Mouse (Mus musculus) CH12.LX (cell line): ENCODE data around the gene Srgap2. TPM values are rescaled to one million over a fixed set of nuclear protein-coding genes. Genes with fewer than 3 reads are reported as not detected.
"Not testable (repeated sequence)": the region's sequence is repeated elsewhere in the genome, so short reads cannot be mapped to it uniquely, and the experiment has no call there.

Experiments used
- DNase-seq: peaks from one replicate; pipeline ENCODE4 v3.0.0-alpha.2; 2013; ENCODE audit errors: extremely low read depth
- H3K27ac ChIP-seq: 2 replicates; pipeline ENCODE4 v1.5.1; 2012; ENCODE audit warnings: low read depth, mild to moderate bottlenecking, control low read depth, moderate library complexity; ENCODE audit not compliant: insufficient read depth
- H3K27me3 ChIP-seq: replicated peaks from 2 replicates; pipeline ENCODE3; 2012; ENCODE audit warnings: inconsistent platforms
- H3K36me3 ChIP-seq, 2 experiments: replicated peaks in 1 of 2; 2 replicates each; pipeline versions ENCODE3 to v1.6.1; 2012; ENCODE audit warnings: inconsistent platforms in 1 of 2, low read length in 1 of 2, mild to moderate bottlenecking in 1 of 2, mixed read lengths in 1 of 2, moderate library complexity in 1 of 2; ENCODE audit not compliant: control insufficient read depth in 1 of 2, insufficient read depth in 1 of 2
- H3K4me1 ChIP-seq, 2 experiments: 2 replicates each; pipeline ENCODE4 v1.6.1; 2012; ENCODE audit warnings: inconsistent platforms in 1 of 2, moderate library complexity in 1 of 2; ENCODE audit not compliant: insufficient read depth in 2 of 2, control insufficient read depth in 1 of 2
- H3K4me2 ChIP-seq: 2 replicates; pipeline ENCODE4 v1.6.1; 2012; ENCODE audit warnings: low read depth, mild to moderate bottlenecking, control low read depth; ENCODE audit not compliant: poor library complexity, insufficient read depth, severe bottlenecking
- H3K4me3 ChIP-seq, 3 experiments: fragments of 150-350 bp in 1 of 3; sonication (generic) in 1 of 3; replicated peaks in 1 of 3; 2 replicates each; pipeline versions ENCODE3 to v1.5.1; 2011 to 2012; ENCODE audit warnings: low read depth in 2 of 3, low read length in 2 of 3, mild to moderate bottlenecking in 2 of 3, moderate library complexity in 2 of 3, control low read depth in 1 of 3, improper control_type of control experiment in 1 of 3, inconsistent platforms in 1 of 3, mixed read lengths in 1 of 3; ENCODE audit not compliant: poor library complexity in 1 of 3
- H3K79me2 ChIP-seq: replicated peaks from 2 replicates; pipeline ENCODE4 v1.6.1; 2012; ENCODE audit warnings: mild to moderate bottlenecking, moderate library complexity; ENCODE audit not compliant: control insufficient read depth, poor library complexity, insufficient read depth, severe bottlenecking; ENCODE audit errors: extremely low read depth
- H3K9ac ChIP-seq: 2 replicates; pipeline ENCODE4 v1.6.1; 2012; ENCODE audit warnings: low read depth, mild to moderate bottlenecking, control low read depth, moderate library complexity; ENCODE audit not compliant: insufficient read depth
- H3K9me3 ChIP-seq: replicated peaks from 2 replicates; pipeline ENCODE3; 2012; ENCODE audit warnings: low read length, inconsistent platforms, mixed read lengths
- CTCF ChIP-seq, 2 experiments: IDR thresholded peaks in 1 of 2; conservative IDR thresholded peaks in 1 of 2; 2 replicates each; pipeline ENCODE4 v1.5.1; 2011 to 2012; ENCODE audit warnings: low read depth in 2 of 2, low read length in 2 of 2, improper control_type of control experiment in 1 of 2, inconsistent platforms in 1 of 2, mild to moderate bottlenecking in 1 of 2, moderate library complexity in 1 of 2
- E2F4 ChIP-seq: IDR thresholded peaks from 2 replicates; pipeline ENCODE4 v1.6.1; 2011; ENCODE audit warnings: low read depth, low read length, improper control_type of control experiment; ENCODE audit not compliant: insufficient replicate concordance
- EP300 ChIP-seq: IDR thresholded peaks from 2 replicates; pipeline ENCODE4 v1.6.1; 2011; ENCODE audit warnings: low read length, improper control_type of control experiment
- IRF4 ChIP-seq: IDR thresholded peaks from 2 replicates; pipeline ENCODE4 v1.6.1; 2014; ENCODE audit warnings: low read depth, mild to moderate bottlenecking, inconsistent platforms, low read length, improper control_type of control experiment
- JUND ChIP-seq: conservative IDR thresholded peaks from 2 replicates; pipeline ENCODE4 v1.6.1; 2011; ENCODE audit warnings: low read depth, low read length, improper control_type of control experiment
- KAT2A ChIP-seq: IDR thresholded peaks from 2 replicates; pipeline ENCODE4 v1.6.1; 2012; ENCODE audit warnings: low read length, improper control_type of control experiment, inconsistent platforms; ENCODE audit not compliant: insufficient replicate concordance
- MAX ChIP-seq: IDR thresholded peaks from 2 replicates; pipeline ENCODE4 v1.6.1; 2011; ENCODE audit warnings: low read length, improper control_type of control experiment
- MEF2A ChIP-seq: IDR thresholded peaks from 2 replicates; pipeline ENCODE4 v1.6.1; 2014; ENCODE audit warnings: low read depth, mild to moderate bottlenecking, inconsistent platforms, low read length, improper control_type of control experiment, borderline replicate concordance
- MXI1 ChIP-seq: IDR thresholded peaks from 2 replicates; pipeline ENCODE4 v1.6.1; 2011; ENCODE audit warnings: mild to moderate bottlenecking, low read depth, low read length, improper control_type of control experiment
- NELFE ChIP-seq: IDR thresholded peaks from 2 replicates; pipeline ENCODE4 v1.6.1; 2011; ENCODE audit warnings: low read depth, low read length, improper control_type of control experiment
- NRF1 ChIP-seq: IDR thresholded peaks from 2 replicates; pipeline ENCODE4 v1.6.1; 2014; ENCODE audit warnings: low read depth, mild to moderate bottlenecking, inconsistent platforms, low read length, improper control_type of control experiment, moderate library complexity
- POLR2A ChIP-seq: IDR thresholded peaks from 2 replicates; pipeline ENCODE4 v1.6.1; 2011; ENCODE audit warnings: low read depth, mild to moderate bottlenecking, improper control_type of control experiment, low read length
- POLR2AphosphoS2 ChIP-seq: IDR thresholded peaks from 2 replicates; pipeline ENCODE4 v1.6.1; 2011; ENCODE audit warnings: low read depth, low read length, improper control_type of control experiment
- RAD21 ChIP-seq: IDR thresholded peaks from 2 replicates; pipeline ENCODE4 v1.6.1; 2011; ENCODE audit warnings: low read depth, mild to moderate bottlenecking, low read length, improper control_type of control experiment, moderate library complexity
- RCOR1 ChIP-seq: conservative IDR thresholded peaks from 2 replicates; pipeline ENCODE4 v1.6.1; 2012; ENCODE audit warnings: low read depth, mild to moderate bottlenecking, inconsistent platforms, low read length, improper control_type of control experiment
- SMC3 ChIP-seq: IDR thresholded peaks from 2 replicates; pipeline ENCODE4 v1.6.1; 2011; ENCODE audit warnings: low read depth, low read length, improper control_type of control experiment
- TBP ChIP-seq: conservative IDR thresholded peaks from 2 replicates; pipeline ENCODE4 v1.6.1; 2011; ENCODE audit warnings: low read depth, low read length, improper control_type of control experiment
- TCF12 ChIP-seq: IDR thresholded peaks from 2 replicates; pipeline ENCODE4 v1.6.1; 2014; ENCODE audit warnings: low read depth, mild to moderate bottlenecking, inconsistent platforms, low read length, improper control_type of control experiment
- UBTF ChIP-seq: IDR thresholded peaks from 2 replicates; pipeline ENCODE4 v1.6.1; 2012; ENCODE audit warnings: low read depth, mild to moderate bottlenecking, inconsistent platforms, low read length, improper control_type of control experiment, moderate library complexity
- ZMIZ1 ChIP-seq: IDR thresholded peaks from 2 replicates; pipeline ENCODE4 v1.6.1; 2012; ENCODE audit warnings: low read depth, mild to moderate bottlenecking, inconsistent platforms, low read length, improper control_type of control experiment
- ZNF384 ChIP-seq: IDR thresholded peaks from 2 replicates; pipeline ENCODE4 v1.6.1; 2012; ENCODE audit warnings: low read depth, low read length, improper control_type of control experiment, inconsistent platforms
- dilution Hi-C: fragments of 300-500 bp; cut with MboI; formaldehyde crosslinking; loops from 2 replicates; pipeline ENCODE4 v1.14.3; 2020; ENCODE audit warnings: low sequenced_read_pairs; ENCODE audit not compliant: extremely low pct_unique_long_range_greater_than_20kb, extremely low pct_ligation_motif_present
- in situ Hi-C: fragments of 300-500 bp; cut with MboI; formaldehyde crosslinking; loops from 3 replicates; pipeline ENCODE4 v1.14.3; 2019; ENCODE audit warnings: low sequenced_read_pairs, low pct_ligation_motif_present, low pct_unique_long_range_greater_than_20kb, mixed read lengths
- polyA plus RNA-seq: library from polyadenylated mRNA; unstranded; fragments of >175 nt; gene quantifications from 2 replicates; pipeline ENCODE4 v1.2.1, GENCODE M21; 2012; ENCODE audit warnings: low read depth; ENCODE audit not compliant: insufficient read length
- total RNA-seq, 2 experiments: library from RNA; depleted of rRNA; stranded (reverse); fragments of 300-350 nt in 1 of 2; fragments of >200 nt in 1 of 2; gene quantifications; 2 replicates each; pipeline ENCODE4 v1.2.3; 2012 to 2014

The Srgap2 gene
- total and polyA plus RNA-seq, 3 experiments: 9.7 to 28.1 (median 26.8) TPM

GRCm38 (mm10) chr1:131566056-131566455 is 38.9 kb upstream of the Srgap2 start:
- in situ Hi-C loops, dilution Hi-C loops, H3K9me3 ChIP-seq, H3K36me3 ChIP-seq, H3K27ac ChIP-seq, H3K4me3 ChIP-seq, H3K79me2 ChIP-seq, H3K27me3 ChIP-seq: not testable (repeated sequence)
- Histone ChIP-seq H3K4me2 (peak overlapping the region; percentile 47; the same call in 1 of the 2 replicates), H3K4me1 (peaks cover 18 to 31% of the 10 kb centered on the region in 2 experiments; a peak in 3 of 4 replicates), H3K9ac (peak overlapping the region; percentile 24; the same call in 1 of the 2 replicates)
- DNase-seq: peak; percentile 77
- TF ChIP-seq CTCF (conservative IDR thresholded peaks at IDR 0.05 in 1 of 2, IDR thresholded peaks at IDR 0.05 in 1 of 2; ENCODE audit: low read depth in 2 of 2, low read length in 2 of 2) (peak; percentile 5 to 58; a peak in 2 of 4 replicates), E2F4 (peak; percentile 96), NRF1 (peak; percentile 75), SMC3 (peak; percentile 27), TBP (peak; percentile 90), RAD21 (peak; percentile 45), POLR2A (peak; percentile 48)

DNA sequence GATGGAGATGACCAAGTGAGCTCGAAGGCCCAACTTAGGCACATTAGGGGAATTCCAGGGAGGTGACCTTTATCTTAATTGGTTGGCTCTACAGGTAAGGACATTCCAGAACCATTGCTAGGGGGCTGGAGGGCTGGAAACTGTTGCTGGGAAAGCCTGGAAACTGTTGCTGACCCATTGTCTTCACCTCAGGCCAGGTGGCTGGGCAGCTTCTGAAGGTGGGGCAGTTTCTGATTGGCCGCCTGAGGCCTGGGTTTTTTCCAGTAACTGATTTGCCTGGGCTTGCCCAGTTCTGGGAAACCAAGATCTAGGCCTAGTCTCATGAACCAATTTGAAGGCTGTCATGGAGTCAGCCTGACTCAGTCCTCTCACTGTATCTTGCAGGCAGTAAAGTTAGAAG is 34.9 kb upstream of the Srgap2 start:
- Histone ChIP-seq H3K27ac (no peak overlapping the region; the same call in 1 of the 2 replicates), H3K79me2 (no peaks in the 10 kb centered on the region), H3K9ac (no peak overlapping the region), H3K36me3 (no peaks in the 10 kb centered on the region), H3K9me3 (no peaks in the 10 kb centered on the region), H3K4me1 (peaks cover 22 to 39% of the 10 kb centered on the region in 2 experiments; a peak in 3 of 4 replicates), H3K27me3 (no peaks in the 10 kb centered on the region), H3K4me2 (no peak overlapping the region), H3K4me3 (no peak overlapping the region)
- in situ Hi-C loops: no loop called here
- peak; percentile 15 for DNase-seq
- TF ChIP-seq E2F4: no peak
- TF ChIP-seq POLR2AphosphoS2: no peak
- no peak for TF ChIP-seq MXI1
- TF ChIP-seq MEF2A: peak; percentile 64; the same call in 1 of the 2 replicates
- TF ChIP-seq NRF1: no peak
- no peak for TF ChIP-seq ZNF384
- 0 out of 2 replicates have a peak, but pooled peaks have one; percentile 28 for TF ChIP-seq KAT2A
- peak; percentile 58; the same call in 1 of the 2 replicates for TF ChIP-seq EP300
- no peak for TF ChIP-seq UBTF
- TF ChIP-seq TCF12: peak; percentile 81
- no peak for TF ChIP-seq JUND
- TF ChIP-seq CTCF (conservative IDR thresholded peaks at IDR 0.05 in 1 of 2, IDR thresholded peaks at IDR 0.05 in 1 of 2; ENCODE audit: low read depth in 2 of 2, low read length in 2 of 2): no peak
- TF ChIP-seq IRF4: peak; percentile 53; the same call in 1 of the 2 replicates
- TF ChIP-seq MAX: peak; percentile 53; the same call in 1 of the 2 replicates
- no peak for TF ChIP-seq NELFE
- no peak for TF ChIP-seq POLR2A
- no peak for TF ChIP-seq ZMIZ1
- peak; percentile 77; the same call in 1 of the 2 replicates for TF ChIP-seq RCOR1
- TF ChIP-seq, all 38 proteins: peak for 7
- dilution Hi-C loops: no loop called here
